Comparison of ENCODE assay signal across 14 mouse cellular contexts in the genomic region with DNA sequence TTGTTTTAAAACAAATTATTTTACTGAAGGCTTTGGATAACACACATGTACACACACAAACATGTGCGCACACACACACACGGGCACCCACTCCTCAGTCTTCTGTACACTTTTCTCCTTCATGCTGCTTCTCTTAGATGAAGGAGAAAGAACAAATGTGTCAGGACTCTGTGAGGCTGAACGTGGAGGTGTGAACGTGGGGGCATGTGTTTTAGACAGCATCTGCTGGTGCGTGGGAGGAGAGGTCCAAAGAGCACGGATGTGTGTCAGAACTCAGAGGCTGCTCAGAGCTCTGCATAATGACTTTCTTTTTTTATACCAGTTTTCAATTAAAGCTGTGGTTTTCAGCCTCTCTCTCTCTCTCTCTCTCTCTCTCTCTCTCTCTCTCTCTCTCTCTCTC.
DNase-seq lines count a peak whose midpoint lies in the region; ATAC-seq and TF ChIP-seq lines count a peak whose summit lies in the region.
"Had no signal": no experiment of that assay in that cellular context is flagged by ENCODE, and none has a peak within 500 bp of the region (broad histone marks: within the 10 kb centered on the region; RNA-seq: fewer than 3 reads in every experiment).

No protein-coding gene starts in this region.

- ATAC-seq in kidney, postnatal 0 days (replicated peaks; ENCODE audit: low FRiP score, low read depth), result no peak
- peak; percentile 81 for ATAC-seq in inflammation-experienced regulatory T-cells, adult 6 months
- no peak for ATAC-seq in stomach, postnatal 0 days (ENCODE audit: low FRiP score, low TSS enrichment)

- WGBS in kidney, postnatal 0 days, result 26% methylated on average over 6 of the region's 6 CpGs
- 32% methylated on average over 6 of the region's 6 CpGs for WGBS in kidney, adult 2 months
- WGBS in stomach, postnatal 0 days, result 61% methylated on average over 6 of the region's 6 CpGs

- H3K27ac ChIP-seq in kidney, postnatal 0 days, result no peak overlapping the region
- H3K27ac ChIP-seq in kidney, adult 2 months (ENCODE audit: insufficient read depth, low read depth, low read length), result no peak overlapping the region
- H3K27ac ChIP-seq in stomach, postnatal 0 days (replicated peaks), result no peak overlapping the region
- H3K27ac ChIP-seq: limb, embryonic 13.5 days; neural tube, embryonic 15.5 days had no signal

- no peak for TF ChIP-seq EP300 in stomach, postnatal 0 days (optimal IDR thresholded peaks at IDR 0.05)

- no peaks in the 10 kb centered on the region for H3K27me3 ChIP-seq in kidney, postnatal 0 days (ENCODE audit: insufficient read depth, low read length)
- no peaks in the 10 kb centered on the region for H3K27me3 ChIP-seq in kidney, adult 2 months (replicated peaks; ENCODE audit: control insufficient read depth, insufficient read depth, low read length)
- no peaks in the 10 kb centered on the region for H3K27me3 ChIP-seq in stomach, postnatal 0 days (ENCODE audit: control insufficient read depth, insufficient read depth, low read length)
- H3K27me3 ChIP-seq: limb, embryonic 13.5 days; megakaryocyte, embryonic 14.5 days; neural tube, embryonic 15.5 days had no signal

- TF ChIP-seq CTCF in kidney, postnatal 0 days (IDR thresholded peaks at IDR 0.05; ENCODE audit: low read depth), result no peak
- no peak for TF ChIP-seq CTCF in kidney, adult 2 months (conservative IDR thresholded peaks at IDR 0.05; ENCODE audit: insufficient read depth, insufficient read length, low read depth, low read length)
- TF ChIP-seq CTCF in stomach, postnatal 0 days (IDR thresholded peaks at IDR 0.05; ENCODE audit: low read depth), result no peak

- H3K4me3 ChIP-seq in kidney, postnatal 0 days (replicated peaks; ENCODE audit: low read depth, low read length), result no peak overlapping the region
- no peak overlapping the region for H3K4me3 ChIP-seq in kidney, adult 2 months (ENCODE audit: insufficient read depth, low read depth, low read length)
- no peak overlapping the region for H3K4me3 ChIP-seq in stomach, postnatal 0 days (ENCODE audit: low read depth, low read length)
- H3K4me3 ChIP-seq: erythroblast, embryonic 14.5 days; limb, embryonic 13.5 days; megakaryocyte, embryonic 14.5 days; neural tube, embryonic 15.5 days had no signal

- no peaks in the 10 kb centered on the region for H3K36me3 ChIP-seq in kidney, postnatal 0 days (ENCODE audit: insufficient read depth, low read length)
- no peaks in the 10 kb centered on the region for H3K36me3 ChIP-seq in kidney, adult 2 months (ENCODE audit: control insufficient read depth, insufficient read depth, low read length)
- H3K36me3 ChIP-seq in stomach, postnatal 0 days (ENCODE audit: control insufficient read depth, insufficient read depth, low read length), result no peaks in the 10 kb centered on the region
- H3K36me3 ChIP-seq: limb, embryonic 13.5 days; neural tube, embryonic 15.5 days had no signal

- H3K9ac ChIP-seq in kidney, postnatal 0 days (ENCODE audit: low read depth, low read length), result no peak overlapping the region
- no peak overlapping the region for H3K9ac ChIP-seq in stomach, postnatal 0 days (ENCODE audit: low read length)
- H3K9ac ChIP-seq: limb, embryonic 13.5 days; neural tube, embryonic 15.5 days had no signal

- no peak for TF ChIP-seq POLR2A in kidney, adult 2 months (IDR thresholded peaks at IDR 0.05; ENCODE audit: low read depth, low read length)

- H3K9me3 ChIP-seq in kidney, postnatal 0 days (replicated peaks; ENCODE audit: low read length), result no peaks in the 10 kb centered on the region
- no peaks in the 10 kb centered on the region for H3K9me3 ChIP-seq in stomach, postnatal 0 days (ENCODE audit: control insufficient read depth, low read length)
- H3K9me3 ChIP-seq: limb, embryonic 13.5 days; megakaryocyte, embryonic 14.5 days; neural tube, embryonic 15.5 days had no signal

- H3K4me1 ChIP-seq in kidney, postnatal 0 days (replicated peaks; ENCODE audit: insufficient read depth, low read length), result no peaks in the 10 kb centered on the region
- no peaks in the 10 kb centered on the region for H3K4me1 ChIP-seq in kidney, adult 2 months (ENCODE audit: control insufficient read depth, insufficient read depth, low read length)
- H3K4me1 ChIP-seq in stomach, postnatal 0 days (replicated peaks; ENCODE audit: control insufficient read depth, insufficient read depth), result no peaks in the 10 kb centered on the region
- H3K4me1 ChIP-seq: limb, embryonic 13.5 days; neural tube, embryonic 15.5 days had no signal

- peak; percentile 67 for DNase-seq in kidney, postnatal 0 days (ENCODE audit: low spot score)
- no peak for DNase-seq in kidney, adult 2 months
- peak; percentile 67 for DNase-seq in T-cell, adult 2 months (ENCODE audit: low spot score)
- peak; percentile 34 to 52 for DNase-seq in natural killer cell, adult 2 months (ENCODE audit: low spot score in 2 of 2)
- no peak for DNase-seq in cerebellum, postnatal 4 days (ENCODE audit: low spot score in 2 of 2)
- no peak for DNase-seq in adrenal gland, postnatal 4 days (ENCODE audit: low spot score in 2 of 2)
- DNase-seq in stomach, postnatal 0 days (ENCODE audit: low spot score), result no peak
- DNase-seq: cerebellum, adult 9-10 months; heart, postnatal 14 days had no signal

- no peak overlapping the region for H3K4me2 ChIP-seq in kidney, postnatal 0 days (ENCODE audit: low read length)
- H3K4me2 ChIP-seq in stomach, postnatal 0 days (replicated peaks; ENCODE audit: low read depth), result no peak overlapping the region
- H3K4me2 ChIP-seq: limb, embryonic 13.5 days; neural tube, embryonic 15.5 days had no signal

Comparison
In these comparisons a context has a peak if more than half of its experiments do, and no peak if none do; other contexts are left out.
1. DNase-seq: peak in kidney, postnatal 0 days (single experiment), T-cell, adult 2 months (single experiment) and natural killer cell, adult 2 months (2 of 2); none in kidney, adult 2 months (single experiment), cerebellum, postnatal 4 days (0 of 2), adrenal gland, postnatal 4 days (0 of 2) and stomach, postnatal 0 days (single experiment).